Mouse (Mus musculus) lung, postnatal 0 days (tissue): Measurements from ENCODE around the gene Fut7.

Experiments used
- CTCF ChIP-seq: IDR thresholded peaks from 2 replicates; pipeline ENCODE4 v1.5.1; 2016; ENCODE audit warnings: antibody characterized with exemption, mild to moderate bottlenecking
- EP300 ChIP-seq: IDR thresholded peaks from 2 replicates; pipeline ENCODE4 v1.6.1; 2016; ENCODE audit warnings: antibody characterized with exemption, mild to moderate bottlenecking, control low read depth

- no peak for TF ChIP-seq CTCF
- TF ChIP-seq EP300, result no peak
Measured at GRCm38 (mm10) chr2:25468962-25469915, 46.2 kb downstream of the Fut7 start.
